Mouse (Mus musculus): Measurements from ENCODE around the gene Fut2. TPM values are rescaled to one million over a fixed set of nuclear protein-coding genes. Genes with fewer than 3 reads are reported as not detected.

Gene Fut2
- polyA plus RNA-seq, 1 experiment from 2014 or later = 35.1 TPM

- Histone ChIP-seq H3K27me3 (ENCODE audit: control insufficient read depth, insufficient read depth, low read length) (no peaks in the 10 kb centered on the region), H3K4me2 (replicated peaks; ENCODE audit: low read depth) (no peak overlapping the region), H3K9me3 (ENCODE audit: control insufficient read depth, low read length) (no peaks in the 10 kb centered on the region), H3K4me1 (replicated peaks; ENCODE audit: control insufficient read depth, insufficient read depth) (peaks cover 8% of the 10 kb centered on the region; the same call in 1 of the 2 replicates), H3K27ac (replicated peaks) (no peak overlapping the region), H3K9ac (ENCODE audit: low read length) (no peak overlapping the region), H3K4me3 (ENCODE audit: low read depth, low read length) (no peak overlapping the region), H3K36me3 (ENCODE audit: control insufficient read depth, insufficient read depth, low read length) (no peaks in the 10 kb centered on the region)
- DNase-seq (ENCODE audit: low spot score) (no peak), ATAC-seq (ENCODE audit: low FRiP score, low TSS enrichment) (no peak)
- TF ChIP-seq EP300 (optimal IDR thresholded peaks at IDR 0.05) (no peak), CTCF (IDR thresholded peaks at IDR 0.05; ENCODE audit: low read depth) (no peak)
- WGBS = 88% methylated on average over 11 of the region's 11 CpGs
Measured at GRCm38 (mm10) chr7:45701607-45702006, 35.4 kb upstream of the Fut2 start.

- 32% methylated on average over 11 of the region's 11 CpGs for WGBS
- Histone ChIP-seq H3K27ac (replicated peaks) (no peak overlapping the region; the same call in 1 of the 2 replicates), H3K27me3 (ENCODE audit: control insufficient read depth, insufficient read depth, low read length) (no peaks in the 10 kb centered on the region), H3K9me3 (ENCODE audit: control insufficient read depth, low read length) (no peaks in the 10 kb centered on the region), H3K36me3 (ENCODE audit: control insufficient read depth, insufficient read depth, low read length) (no peaks in the 10 kb centered on the region), H3K9ac (ENCODE audit: low read length) (peak overlapping the region; percentile 28; the same call in 1 of the 2 replicates), H3K4me2 (replicated peaks; ENCODE audit: low read depth) (peak overlapping the region; percentile 61), H3K4me1 (replicated peaks; ENCODE audit: control insufficient read depth, insufficient read depth) (peaks cover 7% of the 10 kb centered on the region; the same call in 1 of the 2 replicates), H3K4me3 (ENCODE audit: low read depth, low read length) (peak overlapping the region; percentile 18; the same call in 1 of the 2 replicates)
- ATAC-seq (ENCODE audit: low FRiP score, low TSS enrichment) (no peak), DNase-seq (ENCODE audit: low spot score) (no peak)
- no peak for TF ChIP-seq CTCF (IDR thresholded peaks at IDR 0.05; ENCODE audit: low read depth)
- no peak for TF ChIP-seq EP300 (optimal IDR thresholded peaks at IDR 0.05)
Measured at GRCm38 (mm10) chr7:45701072-45701471, 34.9 kb upstream of the Fut2 start.

DNA sequence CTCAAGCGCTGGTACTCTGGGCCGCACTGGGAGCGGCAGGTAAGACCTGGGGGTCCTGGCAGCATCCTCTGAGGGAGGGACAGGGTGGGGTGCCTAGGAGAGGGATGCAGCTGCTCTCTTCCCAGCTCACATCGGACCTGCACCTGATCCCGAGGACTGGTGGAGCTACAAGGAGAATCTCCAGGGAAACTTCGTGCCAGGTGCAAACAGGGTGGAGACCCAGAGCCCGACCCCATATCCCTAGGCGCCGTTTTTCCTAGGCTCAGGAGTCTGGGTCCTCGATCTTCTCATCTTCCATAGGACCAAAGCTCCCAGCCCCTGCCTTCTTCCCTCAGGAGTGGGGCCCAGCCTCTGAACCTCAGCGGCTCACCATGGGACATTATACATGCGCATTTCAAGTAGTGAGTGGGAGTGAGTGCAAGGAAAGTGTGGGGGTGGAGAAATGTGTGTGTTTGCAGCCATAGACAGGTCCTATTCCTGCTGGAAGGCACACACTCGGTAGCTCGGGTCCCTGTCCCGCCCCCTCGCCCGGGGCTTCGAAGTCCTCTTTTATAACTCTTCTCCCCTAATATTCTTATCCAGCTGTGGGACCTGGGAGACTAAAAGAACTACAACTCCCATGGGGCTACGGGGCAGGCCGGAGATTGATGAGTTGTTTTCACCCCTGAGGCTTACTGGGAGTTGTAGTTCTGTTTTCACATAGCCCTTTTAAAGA is 34.3 kb upstream of the Fut2 start:
- ATAC-seq (ENCODE audit: low FRiP score, low TSS enrichment) = no peak; the same call in 1 of the 2 replicates
- H3K27me3 ChIP-seq (ENCODE audit: control insufficient read depth, insufficient read depth, low read length) = no peaks in the 10 kb centered on the region
- H3K9me3 ChIP-seq (ENCODE audit: control insufficient read depth, low read length) = no peaks in the 10 kb centered on the region
- H3K9ac ChIP-seq (ENCODE audit: low read length) = peak overlapping the region; percentile 55; the same call in 1 of the 2 replicates
- peak overlapping the region; percentile 61 for H3K4me2 ChIP-seq (replicated peaks; ENCODE audit: low read depth)
- no peak overlapping the region for H3K27ac ChIP-seq (replicated peaks)
- no peaks in the 10 kb centered on the region for H3K36me3 ChIP-seq (ENCODE audit: control insufficient read depth, insufficient read depth, low read length)
- TF ChIP-seq CTCF (IDR thresholded peaks at IDR 0.05; ENCODE audit: low read depth) = no peak
- no peak for TF ChIP-seq EP300 (optimal IDR thresholded peaks at IDR 0.05)
- H3K4me3 ChIP-seq (ENCODE audit: low read depth, low read length) = peak overlapping the region; percentile 40
- WGBS = 2% methylated on average over 20 of the region's 20 CpGs
- DNase-seq (ENCODE audit: low spot score) = peak; percentile 72
- H3K4me1 ChIP-seq (replicated peaks; ENCODE audit: control insufficient read depth, insufficient read depth) = peaks cover 6% of the 10 kb centered on the region; the same call in 1 of the 2 replicates

DNA sequence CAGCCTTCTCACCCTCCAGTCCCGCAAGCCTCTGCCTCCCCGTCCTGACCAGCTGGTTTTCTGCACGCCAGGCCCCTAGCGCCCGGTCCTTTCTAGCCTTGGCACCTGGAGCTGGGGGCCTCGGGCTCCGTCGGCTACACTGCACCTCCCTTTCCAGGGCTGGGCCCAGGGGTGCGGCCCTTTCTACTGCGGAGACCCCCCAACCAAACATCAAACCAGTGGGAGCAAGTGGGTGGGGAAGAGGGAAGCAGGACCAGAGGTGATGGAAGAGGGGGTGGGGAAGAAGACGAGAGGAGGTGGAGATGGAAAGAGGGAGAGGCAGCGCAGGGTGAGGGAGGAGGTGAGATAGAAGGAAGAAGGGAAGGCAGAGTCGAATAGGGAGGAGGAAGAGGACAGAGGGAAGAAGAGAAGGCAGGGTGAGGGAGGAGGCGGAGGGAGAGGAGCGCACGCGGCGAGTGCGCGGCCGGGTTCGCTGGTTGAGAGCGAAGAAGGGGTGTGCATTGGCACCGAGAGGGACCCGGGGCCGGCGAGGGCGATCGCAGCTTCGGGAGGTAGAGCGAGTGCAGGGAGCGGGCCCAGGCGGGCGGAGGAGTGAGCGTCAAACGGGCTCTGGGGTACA is 33.4 kb upstream of the Fut2 start, which contains the start of gene Car11:
Gene Car11, plus strand, starts transcription at position 321 of the 619 bp plus-strand sequence.
- WGBS = 2% methylated on average over 36 of the region's 36 CpGs
- Histone ChIP-seq H3K27me3 (ENCODE audit: control insufficient read depth, insufficient read depth, low read length) (no peaks in the 10 kb centered on the region), H3K4me1 (replicated peaks; ENCODE audit: control insufficient read depth, insufficient read depth) (peaks cover 6% of the 10 kb centered on the region; the same call in 1 of the 2 replicates), H3K4me2 (replicated peaks; ENCODE audit: low read depth) (peak within 1 kb of the TSS; percentile 61), H3K4me3 (ENCODE audit: low read depth, low read length) (peak within 1 kb of the TSS; percentile 40), H3K27ac (replicated peaks) (no peak within 1 kb of the TSS), H3K36me3 (ENCODE audit: control insufficient read depth, insufficient read depth, low read length) (no peaks in the 10 kb centered on the region), H3K9ac (ENCODE audit: low read length) (peak within 1 kb of the TSS; percentile 55), H3K9me3 (ENCODE audit: control insufficient read depth, low read length) (no peaks in the 10 kb centered on the region)
- ATAC-seq (ENCODE audit: low FRiP score, low TSS enrichment) = no peak
- TF ChIP-seq EP300 (optimal IDR thresholded peaks at IDR 0.05) = no peak
- no peak for TF ChIP-seq CTCF (IDR thresholded peaks at IDR 0.05; ENCODE audit: low read depth)
- no peak for DNase-seq (ENCODE audit: low spot score)

GRCm38 (mm10) chr7:45697894-45698293 is 31.7 kb upstream of the Fut2 start:
- no peak for TF ChIP-seq EP300 (optimal IDR thresholded peaks at IDR 0.05)
- no peaks in the 10 kb centered on the region for H3K36me3 ChIP-seq (ENCODE audit: control insufficient read depth, insufficient read depth, low read length)
- H3K9ac ChIP-seq (ENCODE audit: low read length) = no peak overlapping the region
- H3K27me3 ChIP-seq (ENCODE audit: control insufficient read depth, insufficient read depth, low read length) = no peaks in the 10 kb centered on the region
- H3K27ac ChIP-seq (replicated peaks) = no peak overlapping the region
- 0 out of 2 replicates have a peak, but pooled peaks cover 3% of the 10 kb centered on the region for H3K4me1 ChIP-seq (replicated peaks; ENCODE audit: control insufficient read depth, insufficient read depth)
- DNase-seq (ENCODE audit: low spot score) (no peak), ATAC-seq (ENCODE audit: low FRiP score, low TSS enrichment) (no peak)
- H3K4me3 ChIP-seq (ENCODE audit: low read depth, low read length) = no peak overlapping the region
- 87% methylated on average over 6 of the region's 7 CpGs for WGBS
- H3K4me2 ChIP-seq (replicated peaks; ENCODE audit: low read depth) = no peak overlapping the region
- H3K9me3 ChIP-seq (ENCODE audit: control insufficient read depth, low read length) = no peaks in the 10 kb centered on the region

GRCm38 (mm10) chr7:45695098-45695497 is 28.9 kb upstream of the Fut2 start:
- no peak for ATAC-seq (ENCODE audit: low FRiP score, low TSS enrichment)
- Histone ChIP-seq H3K27me3 (ENCODE audit: control insufficient read depth, insufficient read depth, low read length) (no peaks in the 10 kb centered on the region), H3K4me3 (ENCODE audit: low read depth, low read length) (no peak overlapping the region), H3K27ac (replicated peaks) (no peak overlapping the region), H3K9ac (ENCODE audit: low read length) (no peak overlapping the region), H3K4me1 (replicated peaks; ENCODE audit: control insufficient read depth, insufficient read depth) (no peaks in the 10 kb centered on the region), H3K36me3 (ENCODE audit: control insufficient read depth, insufficient read depth, low read length) (no peaks in the 10 kb centered on the region), H3K9me3 (ENCODE audit: control insufficient read depth, low read length) (no peaks in the 10 kb centered on the region), H3K4me2 (replicated peaks; ENCODE audit: low read depth) (no peak overlapping the region)
- TF ChIP-seq CTCF (IDR thresholded peaks at IDR 0.05; ENCODE audit: low read depth) (no peak), EP300 (optimal IDR thresholded peaks at IDR 0.05) (no peak)
- WGBS = 14% methylated on average over 6 of the region's 6 CpGs
- no peak for DNase-seq (ENCODE audit: low spot score)

Data from stomach, postnatal 0 days (tissue).